Comparison of ENCODE assay signal across 24 mouse cellular contexts in the genomic region with DNA sequence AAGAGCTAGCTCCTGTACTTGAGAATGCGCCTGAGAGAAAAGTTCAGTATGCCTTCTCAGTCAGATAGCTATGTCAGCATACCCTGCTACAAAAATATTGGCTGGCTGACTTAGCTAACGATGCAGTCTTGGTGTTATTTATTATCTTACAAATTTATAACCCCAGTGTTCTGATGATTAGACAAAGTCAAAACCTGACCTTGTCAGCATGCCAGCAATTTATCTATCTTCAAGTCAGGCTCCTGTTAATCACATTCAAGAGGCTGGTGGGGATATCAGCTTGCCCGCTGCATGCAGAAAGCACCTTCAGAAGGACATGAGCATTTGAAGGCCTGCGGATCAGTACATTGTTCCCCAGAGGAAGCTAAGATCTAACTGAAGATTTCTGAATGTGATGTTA.
DNase-seq lines count a peak whose midpoint lies in the region; ATAC-seq and TF ChIP-seq lines count a peak whose summit lies in the region.
"Had no signal": no experiment of that assay in that cellular context is flagged by ENCODE, and none has a peak within 500 bp of the region (broad histone marks: within the 10 kb centered on the region; RNA-seq: fewer than 3 reads in every experiment).

No protein-coding gene starts in this region.

- WGBS in heart, embryonic 13.5 days, result 48% methylated on average over 4 of the region's 4 CpGs
- 58% methylated on average over 4 of the region's 4 CpGs for WGBS in kidney, embryonic 16.5 days
- 67% methylated on average over 4 of the region's 4 CpGs for WGBS in intestine, embryonic 16.5 days
- 53% methylated on average over 4 of the region's 4 CpGs for WGBS in intestine, postnatal 0 days

- 0 out of 2 replicates have a peak overlapping the region, but pooled peaks have one; percentile 12 for H3K27ac ChIP-seq in heart, embryonic 13.5 days (replicated peaks)
- no peak overlapping the region for H3K27ac ChIP-seq in kidney, embryonic 16.5 days (ENCODE audit: low read length)
- H3K27ac ChIP-seq in intestine, embryonic 16.5 days (ENCODE audit: low read length), result peak overlapping the region; percentile 56; the same call in 1 of the 2 replicates
- peak overlapping the region; percentile 35; the same call in 1 of the 2 replicates for H3K27ac ChIP-seq in intestine, postnatal 0 days (ENCODE audit: low read depth, low read length)
- H3K27ac ChIP-seq: forebrain, embryonic 10.5 days; forebrain, embryonic 13.5 days; hindbrain, embryonic 10.5 days; hindbrain, embryonic 13.5 days had no signal

- no peak overlapping the region for H3K4me3 ChIP-seq in heart, embryonic 13.5 days
- H3K4me3 ChIP-seq in kidney, embryonic 16.5 days (ENCODE audit: low read length), result no peak overlapping the region
- H3K4me3 ChIP-seq in intestine, embryonic 16.5 days (ENCODE audit: low read length), result no peak overlapping the region
- no peak overlapping the region for H3K4me3 ChIP-seq in intestine, postnatal 0 days (ENCODE audit: low read depth, low read length)
- H3K4me3 ChIP-seq: forebrain, embryonic 10.5 days; forebrain, embryonic 13.5 days; heart, embryonic 12.5 days; hindbrain, embryonic 10.5 days; hindbrain, embryonic 13.5 days had no signal

- H3K9me3 ChIP-seq in heart, embryonic 13.5 days, result no peaks in the 10 kb centered on the region
- H3K9me3 ChIP-seq in kidney, embryonic 16.5 days (ENCODE audit: low read length), result no peaks in the 10 kb centered on the region
- H3K9me3 ChIP-seq in intestine, embryonic 16.5 days (ENCODE audit: control insufficient read depth, low read length), result no peaks in the 10 kb centered on the region
- H3K9me3 ChIP-seq in intestine, postnatal 0 days (ENCODE audit: control insufficient read depth), result no peaks in the 10 kb centered on the region
- H3K9me3 ChIP-seq: forebrain, embryonic 10.5 days; forebrain, embryonic 13.5 days; heart, embryonic 12.5 days; hindbrain, embryonic 10.5 days; hindbrain, embryonic 13.5 days had no signal

- intact Hi-C loops in heart, postnatal 10 days (cut with DNase I), result no loop called here

- no peak for TF ChIP-seq CTCF in intestine, postnatal 0 days (IDR thresholded peaks at IDR 0.05; ENCODE audit: low read depth)

- H3K36me3 ChIP-seq in heart, embryonic 13.5 days, result no peaks in the 10 kb centered on the region
- no peaks in the 10 kb centered on the region for H3K36me3 ChIP-seq in kidney, embryonic 16.5 days (ENCODE audit: insufficient read depth, low read length)
- H3K36me3 ChIP-seq in intestine, embryonic 16.5 days (ENCODE audit: control insufficient read depth, insufficient read depth, low read length), result no peaks in the 10 kb centered on the region
- H3K36me3 ChIP-seq in intestine, postnatal 0 days (ENCODE audit: control insufficient read depth, insufficient read depth), result no peaks in the 10 kb centered on the region
- H3K36me3 ChIP-seq: forebrain, embryonic 10.5 days; heart, embryonic 12.5 days; hindbrain, embryonic 10.5 days; hindbrain, embryonic 13.5 days had no signal

- no peak overlapping the region for H3K9ac ChIP-seq in heart, embryonic 13.5 days
- H3K9ac ChIP-seq in kidney, embryonic 16.5 days (replicated peaks; ENCODE audit: low read length), result no peak overlapping the region
- H3K9ac ChIP-seq in intestine, embryonic 16.5 days (ENCODE audit: low read depth, low read length), result no peak overlapping the region
- no peak overlapping the region for H3K9ac ChIP-seq in intestine, postnatal 0 days (ENCODE audit: low read depth, low read length)
- H3K9ac ChIP-seq: forebrain, embryonic 13.5 days; heart, embryonic 12.5 days; hindbrain, embryonic 13.5 days had no signal

- no peak overlapping the region for H3K4me2 ChIP-seq in heart, embryonic 13.5 days
- no peak overlapping the region for H3K4me2 ChIP-seq in kidney, embryonic 16.5 days (replicated peaks; ENCODE audit: low read depth, low read length)
- no peak overlapping the region for H3K4me2 ChIP-seq in intestine, embryonic 16.5 days (ENCODE audit: low read depth, low read length)
- no peak overlapping the region for H3K4me2 ChIP-seq in intestine, postnatal 0 days (replicated peaks; ENCODE audit: low read depth)
- H3K4me2 ChIP-seq: forebrain, embryonic 13.5 days; heart, embryonic 12.5 days; hindbrain, embryonic 13.5 days had no signal

- peaks cover 14% of the 10 kb centered on the region for H3K4me1 ChIP-seq in heart, embryonic 13.5 days
- peaks cover 4% of the 10 kb centered on the region for H3K4me1 ChIP-seq in kidney, embryonic 16.5 days (ENCODE audit: insufficient read depth, low read length)
- peaks cover 4% of the 10 kb centered on the region; the same call in 1 of the 2 replicates for H3K4me1 ChIP-seq in intestine, embryonic 16.5 days (ENCODE audit: control insufficient read depth, insufficient read depth, low read length)
- peaks cover 5% of the 10 kb centered on the region; the same call in 1 of the 2 replicates for H3K4me1 ChIP-seq in intestine, postnatal 0 days (replicated peaks; ENCODE audit: control insufficient read depth, insufficient read depth, low read length)

- no peak for DNase-seq in heart, postnatal 10 days
- DNase-seq in kidney, adult 9 months, result peak; percentile 49
- DNase-seq in gastrocnemius, postnatal 4 days (ENCODE audit: low spot score in 2 of 2), result no peak
- DNase-seq: adrenal gland, postnatal 10 days; adrenal gland, postnatal 36 days; cerebellum, adult 18-20 months; cerebellum, adult 9-10 months; cerebellum, postnatal 14 days; gastrocnemius, postnatal 10 days; gastrocnemius, postnatal 36 days; heart, adult 18-20 months; heart, postnatal 36 days had no signal

- ATAC-seq in heart, embryonic 13.5 days (ENCODE audit: extremely low read depth, insufficient number of reproducible peaks, low FRiP score, low TSS enrichment), result no peak
- no peak for ATAC-seq in kidney, embryonic 16.5 days (ENCODE audit: low FRiP score, low TSS enrichment)
- ATAC-seq in intestine, embryonic 16.5 days, result peak; percentile 19; the same call in 1 of the 2 replicates
- ATAC-seq in intestine, postnatal 0 days, result no peak
- ATAC-seq: CD4-positive, CD25-positive, alpha-beta regulatory T cell, adult 4 months; forebrain, embryonic 13.5 days; forebrain, embryonic 16.5 days; hindbrain, embryonic 16.5 days had no signal

- H3K27me3 ChIP-seq in heart, embryonic 13.5 days (replicated peaks), result peaks cover 19% of the 10 kb centered on the region
- 0 out of 2 replicates have a peak, but pooled peaks cover 4% of the 10 kb centered on the region for H3K27me3 ChIP-seq in kidney, embryonic 16.5 days (ENCODE audit: insufficient read depth, low read length)
- peaks cover 3% of the 10 kb centered on the region; the same call in 1 of the 2 replicates for H3K27me3 ChIP-seq in intestine, embryonic 16.5 days (replicated peaks; ENCODE audit: control insufficient read depth, insufficient read depth, low read length)
- H3K27me3 ChIP-seq in intestine, postnatal 0 days (replicated peaks; ENCODE audit: control insufficient read depth, insufficient read depth, low read length), result no peaks in the 10 kb centered on the region
- H3K27me3 ChIP-seq: forebrain, embryonic 13.5 days had no signal
